Mouse (Mus musculus): ENCODE measurements around the gene Kifc1.

DNA sequence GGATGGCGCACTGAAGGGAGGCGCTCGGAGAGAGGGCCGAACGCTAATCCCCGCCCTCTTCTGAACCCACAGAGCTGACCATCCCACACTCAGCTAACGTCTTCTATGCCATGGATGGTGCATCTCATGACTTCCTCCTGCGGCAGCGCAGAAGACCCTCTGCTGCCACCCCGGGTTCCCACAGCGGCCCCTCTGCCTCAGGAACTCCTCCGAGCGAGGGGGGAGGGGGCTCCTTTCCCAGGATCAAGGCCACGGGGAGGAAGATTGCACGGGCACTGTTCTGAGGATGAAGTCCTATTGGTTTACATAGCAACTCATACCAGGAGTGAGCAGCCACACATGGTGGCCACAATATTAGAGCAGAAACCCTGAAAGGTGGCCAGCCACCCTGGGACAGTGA is 46.5 kb upstream of the Kifc1 start:
- TF ChIP-seq POLR2A (IDR thresholded peaks at IDR 0.05; ENCODE audit: insufficient read length, low read depth) (no peak), E2F4 (IDR thresholded peaks at IDR 0.05; ENCODE audit: insufficient read depth) (no peak)

Data from myocyte (in vitro differentiated cells).